Comparison of ENCODE assay signal across 25 mouse cellular contexts in genomic region chr1:132592145-132592544, GRCm38 (mm10). TPM values are rescaled to one million over a fixed set of nuclear protein-coding genes. Genes with fewer than 3 reads are reported as not detected.
A peak's percentile ranks its signal among the peaks of the same experiment; 100 is the strongest.
DNase-seq lines count a peak whose midpoint lies in the region; ATAC-seq lines count a peak whose summit lies in the region.
"Had no signal": no experiment of that assay in that cellular context is flagged by ENCODE, and none has a peak within 500 bp of the region (broad histone marks: within the 10 kb centered on the region; RNA-seq: fewer than 3 reads in every experiment).

No protein-coding gene starts in this region.

- no peak for ATAC-seq in forebrain, embryonic 15.5 days (replicated peaks)
- ATAC-seq in forebrain, embryonic 11.5 days (replicated peaks; ENCODE audit: low FRiP score) = no peak
- ATAC-seq in liver, embryonic 11.5 days (replicated peaks; ENCODE audit: low FRiP score) = no peak
- ATAC-seq: CD4-positive, CD25-positive, alpha-beta regulatory T cell, adult 4 months; hindbrain, postnatal 0 days; intestine, embryonic 15.5 days had no signal

- peaks cover 17% of the 10 kb centered on the region for H3K36me3 ChIP-seq in forebrain, embryonic 15.5 days
- H3K36me3 ChIP-seq in forebrain, embryonic 11.5 days (ENCODE audit: control insufficient read depth, insufficient read depth, low read length) = no peaks in the 10 kb centered on the region
- H3K36me3 ChIP-seq in liver, embryonic 11.5 days (ENCODE audit: control insufficient read depth, insufficient read depth, low read length) = no peaks in the 10 kb centered on the region
- H3K36me3 ChIP-seq: embryonic facial prominence, embryonic 12.5 days; G1E; heart, embryonic 15.5 days; intestine, embryonic 15.5 days had no signal

- H3K4me1 ChIP-seq in forebrain, embryonic 15.5 days = peaks cover 32% of the 10 kb centered on the region
- no peaks in the 10 kb centered on the region; the same call in 1 of the 2 replicates for H3K4me1 ChIP-seq in forebrain, embryonic 11.5 days (replicated peaks; ENCODE audit: control insufficient read depth, insufficient read depth, low read length)
- peaks cover 3% of the 10 kb centered on the region; the same call in 1 of the 2 replicates for H3K4me1 ChIP-seq in liver, embryonic 11.5 days (replicated peaks; ENCODE audit: control insufficient read depth, insufficient read depth, low read length)

- no peaks in the 10 kb centered on the region for H3K27me3 ChIP-seq in forebrain, embryonic 15.5 days
- no peaks in the 10 kb centered on the region for H3K27me3 ChIP-seq in forebrain, embryonic 11.5 days (ENCODE audit: control insufficient read depth, insufficient read depth, low read length)
- H3K27me3 ChIP-seq in liver, embryonic 11.5 days (replicated peaks; ENCODE audit: control insufficient read depth, insufficient read depth, low read length) = no peaks in the 10 kb centered on the region
- H3K27me3 ChIP-seq: embryonic facial prominence, embryonic 12.5 days; hindbrain, embryonic 13.5 days; intestine, embryonic 15.5 days had no signal

- H3K27ac ChIP-seq in forebrain, embryonic 15.5 days (replicated peaks) = peak overlapping the region; percentile 83
- H3K27ac ChIP-seq in forebrain, embryonic 11.5 days (ENCODE audit: low read depth, low read length) = no peak overlapping the region
- no peak overlapping the region for H3K27ac ChIP-seq in liver, embryonic 11.5 days (ENCODE audit: low read depth, low read length)
- H3K27ac ChIP-seq: embryonic facial prominence, embryonic 12.5 days; heart, adult 2 months; heart, embryonic 15.5 days; hindbrain, embryonic 13.5 days; hindbrain, postnatal 0 days; intestine, embryonic 15.5 days had no signal

- no peak overlapping the region for H3K9ac ChIP-seq in forebrain, embryonic 15.5 days (replicated peaks)
- H3K9ac ChIP-seq in forebrain, embryonic 11.5 days (ENCODE audit: low read length) = no peak overlapping the region
- H3K9ac ChIP-seq in liver, embryonic 11.5 days (ENCODE audit: low read depth, low read length) = no peak overlapping the region
- H3K9ac ChIP-seq: embryonic facial prominence, embryonic 12.5 days; heart, embryonic 15.5 days; hindbrain, embryonic 13.5 days; intestine, embryonic 15.5 days had no signal

- H3K4me3 ChIP-seq in forebrain, embryonic 15.5 days = no peak overlapping the region
- no peak overlapping the region for H3K4me3 ChIP-seq in forebrain, embryonic 11.5 days (ENCODE audit: low read depth, low read length)
- no peak overlapping the region for H3K4me3 ChIP-seq in liver, embryonic 11.5 days (ENCODE audit: low read depth, low read length)
- H3K4me3 ChIP-seq: embryonic facial prominence, embryonic 12.5 days; heart, adult 2 months; heart, embryonic 15.5 days; hindbrain, embryonic 13.5 days; intestine, embryonic 15.5 days had no signal

- no peak for DNase-seq in forebrain, embryonic 11.5 days (ENCODE audit: low spot score)
- DNase-seq in layer of hippocampus, adult 9-11 months = peak; percentile 63
- no peak for DNase-seq in layer of hippocampus, postnatal 36 days
- peak; percentile 5 for DNase-seq in 3T3-L1 (ENCODE audit: low read depth, low spot score)
- peak; percentile 53 for DNase-seq in brain, adult 2 months (ENCODE audit: low read depth, low spot score)
- no peak for DNase-seq in cerebellum, adult 11-12 months
- no peak for DNase-seq in liver, embryonic 11.5 days (ENCODE audit: low spot score)
- DNase-seq: adrenal gland, adult 8-10 months; adrenal gland, postnatal 36 days; B cell, adult 2 months; cerebellum, adult 11 months; cerebellum, adult 9-10 months; gastrocnemius, postnatal 14 days; heart, adult 2 months; heart, postnatal 14 days had no signal

- H3K9me3 ChIP-seq in forebrain, embryonic 15.5 days = no peaks in the 10 kb centered on the region
- H3K9me3 ChIP-seq in forebrain, embryonic 11.5 days (ENCODE audit: control insufficient read depth, low read length) = no peaks in the 10 kb centered on the region
- no peaks in the 10 kb centered on the region for H3K9me3 ChIP-seq in liver, embryonic 11.5 days (ENCODE audit: control insufficient read depth, low read length)
- H3K9me3 ChIP-seq: embryonic facial prominence, embryonic 12.5 days; G1E; heart, embryonic 15.5 days; hindbrain, embryonic 13.5 days; intestine, embryonic 15.5 days had no signal

- 75% methylated on average over 5 of the region's 5 CpGs for WGBS in forebrain, embryonic 15.5 days
- WGBS in forebrain, embryonic 11.5 days = 97% methylated on average over 5 of the region's 5 CpGs
- 72% methylated on average over 5 of the region's 5 CpGs for WGBS in liver, embryonic 11.5 days

- H3K4me2 ChIP-seq in forebrain, embryonic 15.5 days (replicated peaks) = no peak overlapping the region
- no peak overlapping the region for H3K4me2 ChIP-seq in forebrain, embryonic 11.5 days (ENCODE audit: low read depth, low read length, severe bottlenecking)
- no peak overlapping the region for H3K4me2 ChIP-seq in liver, embryonic 11.5 days
- H3K4me2 ChIP-seq: embryonic facial prominence, embryonic 12.5 days; heart, embryonic 11.5 days; heart, embryonic 15.5 days; hindbrain, embryonic 13.5 days; intestine, embryonic 15.5 days had no signal

RNA-seq across cellular contexts. Expression of gene Cntn2, which starts 49.1 kb away (rescaled TPM):
- polyA plus RNA-seq in forebrain, embryonic 15.5 days (2015; fragmentation: Nextera tagmentation; extraction: Ambion mirVana) = 117 and 137 TPM in 2 replicates
- polyA plus RNA-seq in forebrain, embryonic 11.5 days (2014; fragmentation: Nextera tagmentation; extraction: Ambion mirVana) = 15.3 and 16.9 TPM in 2 replicates
- total RNA-seq in layer of hippocampus, postnatal 36 days (2021) = 10 to 100 TPM; 71.6 to 85.6 TPM
- 0.35 and 0.60 TPM in 2 replicates for polyA plus RNA-seq in liver, embryonic 11.5 days (2014; fragmentation: Nextera tagmentation; extraction: Ambion mirVana)
- total RNA-seq: adrenal gland, postnatal 36 days; hematopoietic stem cell, adult 5-6 weeks had no signal
- polyA plus RNA-seq: CD4-positive, CD25-positive, alpha-beta regulatory T cell, adult 4 months; G1E had no signal

Comparison
In these comparisons a context has a peak if more than half of its experiments do, and no peak if none do; other contexts are left out.
1. DNase-seq: peak in layer of hippocampus, adult 9-11 months (single experiment), 3T3-L1 (single experiment) and brain, adult 2 months (single experiment); none in forebrain, embryonic 11.5 days (single experiment), layer of hippocampus, postnatal 36 days (0 of 2), cerebellum, adult 11-12 months (single experiment) and liver, embryonic 11.5 days (single experiment).
2. RNA of gene Cntn2, which starts 49.1 kb away (polyA plus RNA-seq): 117 to 137 TPM in forebrain, embryonic 15.5 days and 15.3 to 16.9 TPM in forebrain, embryonic 11.5 days; 0.35 to 0.60 TPM in liver, embryonic 11.5 days; every median in the first group is over 10 times any median in the second.